Mouse (Mus musculus) embryonic facial prominence, embryonic 15.5 days (tissue): ENCODE measurements around the gene Tmem169. TPM values are rescaled to one million over a fixed set of nuclear protein-coding genes. Genes with fewer than 3 reads are reported as not detected.

Source experiments
- ATAC-seq: fragments of 200-750 bp; cut with Nextera tagmentation; 2 replicates; pipeline ENCODE4 v1.8.0; 2017; ENCODE audit warnings: low read depth, moderate TSS enrichment; ENCODE audit not compliant: insufficient number of reproducible peaks, low FRiP score, low TSS enrichment
- H3K27ac ChIP-seq: fragments of 300-500 bp; sonication (generic); replicated peaks from 2 replicates; pipeline ENCODE4 v1.5.1; 2015; ENCODE audit warnings: mild to moderate bottlenecking, inconsistent platforms
- H3K27me3 ChIP-seq: fragments of 300-500 bp; sonication (generic); 2 replicates; pipeline ENCODE4 v1.6.1; 2015; ENCODE audit warnings: inconsistent platforms
- H3K36me3 ChIP-seq: fragments of 300-500 bp; sonication (generic); 2 replicates; pipeline ENCODE4 v1.6.1; 2015; ENCODE audit warnings: mild to moderate bottlenecking, inconsistent platforms
- H3K4me1 ChIP-seq: fragments of 300-500 bp; sonication (generic); 2 replicates; pipeline ENCODE4 v1.6.1; 2015; ENCODE audit warnings: inconsistent platforms
- H3K4me2 ChIP-seq: fragments of 300-500 bp; sonication (generic); replicated peaks from 2 replicates; pipeline ENCODE4 v1.6.1; 2015; ENCODE audit warnings: mild to moderate bottlenecking, inconsistent platforms
- H3K4me3 ChIP-seq: fragments of 300-500 bp; sonication (generic); replicated peaks from 2 replicates; pipeline ENCODE4 v1.5.1; 2015; ENCODE audit warnings: mild to moderate bottlenecking, inconsistent platforms
- H3K9ac ChIP-seq: fragments of 300-500 bp; sonication (generic); 2 replicates; pipeline ENCODE4 v1.6.1; 2015; ENCODE audit warnings: inconsistent platforms
- H3K9me3 ChIP-seq: fragments of 300-500 bp; sonication (generic); replicated peaks from 2 replicates; pipeline ENCODE4 v1.6.1; 2016; ENCODE audit warnings: inconsistent platforms
- WGBS: fragments of 180-500 bp; shearing (Covaris S2); methylation state at CpG from one replicate; pipeline ENCODE4 v1.1.7; 2015; 5-methylcytosine and 5-hydroxymethylcytosine counted together
- polyA plus RNA-seq: library from polyadenylated mRNA; unstranded; fragments of >200 nt; fragmentation: Nextera tagmentation; extraction: Ambion mirVana; gene quantifications from 2 replicates; pipeline ENCODE4 v1.2.1, GENCODE M21; 2015

Tmem169 gene
- polyA plus RNA-seq, 1 experiment from 2014 or later: 3.7 TPM

- peaks cover 23% of the 10 kb centered on the region; the same call in 1 of the 2 replicates for H3K4me1 ChIP-seq
- 27% methylated on average over 11 of the region's 11 CpGs for WGBS
- no peaks in the 10 kb centered on the region for H3K9me3 ChIP-seq
- no peaks in the 10 kb centered on the region for H3K27me3 ChIP-seq
- peak overlapping the region; percentile 48 for H3K4me3 ChIP-seq
- H3K36me3 ChIP-seq: no peaks in the 10 kb centered on the region
- no peak overlapping the region for H3K9ac ChIP-seq
- peak overlapping the region; percentile 49 for H3K4me2 ChIP-seq
- H3K27ac ChIP-seq: peak overlapping the region; percentile 96; the same call in 1 of the 2 replicates
- ATAC-seq: no peak
These were observed 30.2 kb upstream of the Tmem169 start for GRCm38 (mm10) chr1:72253881-72254491.

- Histone ChIP-seq H3K27ac (peak overlapping the region; percentile 96), H3K27me3 (no peaks in the 10 kb centered on the region), H3K4me3 (peak overlapping the region; percentile 48), H3K36me3 (no peaks in the 10 kb centered on the region), H3K4me1 (peaks cover 23% of the 10 kb centered on the region; the same call in 1 of the 2 replicates), H3K9ac (0 out of 2 replicates have a peak overlapping the region, but pooled peaks have one; percentile 45), H3K9me3 (no peaks in the 10 kb centered on the region), H3K4me2 (peak overlapping the region; percentile 49)
- under 1% methylated on average over 35 of the region's 35 CpGs for WGBS
- ATAC-seq: peak; percentile 89
These were observed 29.6 kb upstream of the Tmem169 start for GRCm38 (mm10) chr1:72254545-72255061.

GRCm38 (mm10) chr1:72255062-72255853, 28.9 kb upstream of the Tmem169 start:
- no peaks in the 10 kb centered on the region for H3K9me3 ChIP-seq
- H3K4me1 ChIP-seq: peaks cover 23% of the 10 kb centered on the region; the same call in 1 of the 2 replicates
- H3K9ac ChIP-seq: no peak overlapping the region; the same call in 1 of the 2 replicates
- peak; percentile 85 for ATAC-seq
- WGBS: 3% methylated on average over 15 of the region's 15 CpGs
- H3K27ac ChIP-seq: peak overlapping the region; percentile 96
- H3K4me3 ChIP-seq: peak overlapping the region; percentile 48
- 0 out of 2 replicates have a peak, but pooled peaks cover 2% of the 10 kb centered on the region for H3K36me3 ChIP-seq
- H3K27me3 ChIP-seq: no peaks in the 10 kb centered on the region
- H3K4me2 ChIP-seq: peak overlapping the region; percentile 49

GRCm38 (mm10) chr1:72255854-72256175, 28.4 kb upstream of the Tmem169 start:
- 25% methylated on average over 11 of the region's 11 CpGs for WGBS
- no peaks in the 10 kb centered on the region for H3K27me3 ChIP-seq
- peaks cover 23% of the 10 kb centered on the region; the same call in 1 of the 2 replicates for H3K4me1 ChIP-seq
- H3K9ac ChIP-seq: no peak overlapping the region; the same call in 1 of the 2 replicates
- peak overlapping the region; percentile 48 for H3K4me3 ChIP-seq
- no peaks in the 10 kb centered on the region for H3K9me3 ChIP-seq
- peak overlapping the region; percentile 49 for H3K4me2 ChIP-seq
- ATAC-seq: no peak
- peak overlapping the region; percentile 96 for H3K27ac ChIP-seq
- 0 out of 2 replicates have a peak, but pooled peaks cover 2% of the 10 kb centered on the region for H3K36me3 ChIP-seq

- Histone ChIP-seq H3K4me3 (no peak overlapping the region), H3K36me3 (peaks cover 5% of the 10 kb centered on the region; the same call in 1 of the 2 replicates), H3K4me1 (peaks cover 23% of the 10 kb centered on the region; the same call in 1 of the 2 replicates), H3K27me3 (no peaks in the 10 kb centered on the region), H3K27ac (no peak overlapping the region; the same call in 1 of the 2 replicates), H3K9ac (no peak overlapping the region), H3K4me2 (peak overlapping the region; percentile 49; the same call in 1 of the 2 replicates), H3K9me3 (no peaks in the 10 kb centered on the region)
- 75% methylated on average over 9 of the region's 9 CpGs for WGBS
- ATAC-seq: no peak
These were observed 27.6 kb upstream of the Tmem169 start for GRCm38 (mm10) chr1:72256381-72257256.

- no peaks in the 10 kb centered on the region for H3K9me3 ChIP-seq
These were observed 21.1 kb upstream of the Tmem169 start for GRCm38 (mm10) chr1:72263099-72263498.

GRCm38 (mm10) chr1:72278085-72278484, 6.1 kb upstream of the Tmem169 start:
- Histone ChIP-seq H3K27me3 (no peaks in the 10 kb centered on the region), H3K9ac (no peak overlapping the region), H3K27ac (no peak overlapping the region), H3K4me1 (no peaks in the 10 kb centered on the region), H3K36me3 (peaks cover 21% of the 10 kb centered on the region), H3K9me3 (no peaks in the 10 kb centered on the region), H3K4me3 (no peak overlapping the region), H3K4me2 (no peak overlapping the region)
- ATAC-seq: no peak
- 87% methylated on average over 3 of the region's 3 CpGs for WGBS

More at GRCm38 (mm10) chr1:72263099-72263498, 21.1 kb upstream of the Tmem169 start:
- Histone ChIP-seq H3K4me2 (no peak overlapping the region), H3K36me3 (peaks cover 30% of the 10 kb centered on the region), H3K27me3 (no peaks in the 10 kb centered on the region), H3K4me3 (no peak overlapping the region), H3K9ac (no peak overlapping the region), H3K27ac (no peak overlapping the region), H3K4me1 (0 out of 2 replicates have a peak, but pooled peaks cover 3% of the 10 kb centered on the region)
- ATAC-seq: no peak
- WGBS: 91% methylated on average over 3 of the region's 3 CpGs

GRCm38 (mm10) chr1:72282604-72283003, 1.6 kb upstream of the Tmem169 start:
- no peak overlapping the region for H3K4me3 ChIP-seq
- 72% methylated on average over 1 of the region's 1 CpGs for WGBS
- no peak for ATAC-seq

GRCm38 (mm10) chr1:72284539-72284938, 370 bp downstream of the Tmem169 start:
- ATAC-seq: 0 out of 2 replicates have a peak, but pooled peaks have one; percentile 40
- H3K27ac ChIP-seq: 0 out of 2 replicates have a peak overlapping the region, but pooled peaks have one; percentile 34
- peak overlapping the region; percentile 18; the same call in 1 of the 2 replicates for H3K9ac ChIP-seq

More at GRCm38 (mm10) chr1:72282604-72283003, 1.6 kb upstream of the Tmem169 start:
- H3K36me3 ChIP-seq: no peaks in the 10 kb centered on the region
- no peaks in the 10 kb centered on the region for H3K9me3 ChIP-seq
- no peaks in the 10 kb centered on the region for H3K27me3 ChIP-seq
- peaks cover 5% of the 10 kb centered on the region; the same call in 1 of the 2 replicates for H3K4me1 ChIP-seq
- H3K4me2 ChIP-seq: no peak overlapping the region
- no peak overlapping the region for H3K27ac ChIP-seq
- H3K9ac ChIP-seq: no peak overlapping the region

GRCm38 (mm10) chr1:72286904-72287303, 2.7 kb downstream of the Tmem169 start:
- no peaks in the 10 kb centered on the region for H3K36me3 ChIP-seq
- 28% methylated on average over 5 of the region's 5 CpGs for WGBS
- H3K4me3 ChIP-seq: no peak overlapping the region
- ATAC-seq: no peak
- no peak overlapping the region for H3K4me2 ChIP-seq
- H3K9ac ChIP-seq: no peak overlapping the region
- no peaks in the 10 kb centered on the region for H3K27me3 ChIP-seq
- H3K9me3 ChIP-seq: no peaks in the 10 kb centered on the region
- H3K4me1 ChIP-seq: peaks cover 5% of the 10 kb centered on the region; the same call in 1 of the 2 replicates
- H3K27ac ChIP-seq: no peak overlapping the region

More at GRCm38 (mm10) chr1:72284539-72284938, 370 bp downstream of the Tmem169 start:
- Histone ChIP-seq H3K4me1 (peaks cover 5% of the 10 kb centered on the region; the same call in 1 of the 2 replicates), H3K27me3 (no peaks in the 10 kb centered on the region), H3K9me3 (no peaks in the 10 kb centered on the region), H3K4me2 (peak overlapping the region; percentile 86), H3K4me3 (peak overlapping the region; percentile 72), H3K36me3 (no peaks in the 10 kb centered on the region)
- WGBS: 3% methylated on average over 5 of the region's 5 CpGs
